ENCODE assay signal across 28 mouse cellular contexts in genomic region chr5:140025301-140025700, GRCm38 (mm10).
DNase-seq lines count a peak whose midpoint lies in the region; ATAC-seq lines count a peak whose summit lies in the region.
"Had no signal": no experiment of that assay in that cellular context is flagged by ENCODE, and none has a peak within 500 bp of the region (broad histone marks: within the 10 kb centered on the region; RNA-seq: fewer than 3 reads in every experiment).

No protein-coding gene starts in this region.

- no peak overlapping the region for H3K4me2 ChIP-seq in kidney, embryonic 15.5 days
- H3K4me2 ChIP-seq: embryonic facial prominence, embryonic 15.5 days; heart, embryonic 11.5 days; hindbrain, embryonic 12.5 days; intestine, embryonic 15.5 days; limb, embryonic 12.5 days; liver, embryonic 11.5 days; midbrain, embryonic 12.5 days; neural tube, embryonic 13.5 days had no signal

- no peak overlapping the region for H3K4me3 ChIP-seq in heart, embryonic 10.5 days
- H3K4me3 ChIP-seq in kidney, embryonic 15.5 days (replicated peaks): no peak overlapping the region
- H3K4me3 ChIP-seq: embryonic facial prominence, embryonic 10.5 days; embryonic facial prominence, embryonic 15.5 days; hindbrain, embryonic 12.5 days; intestine, embryonic 15.5 days; left cerebral cortex, adult 2 months; limb, embryonic 12.5 days; midbrain, embryonic 12.5 days; neural tube, embryonic 13.5 days had no signal

- no peak overlapping the region for H3K27ac ChIP-seq in heart, embryonic 10.5 days
- H3K27ac ChIP-seq in kidney, embryonic 15.5 days: no peak overlapping the region
- H3K27ac ChIP-seq: embryonic facial prominence, embryonic 15.5 days; hindbrain, embryonic 12.5 days; hindbrain, postnatal 0 days; intestine, embryonic 15.5 days; left cerebral cortex, adult 2 months; limb, embryonic 12.5 days; midbrain, embryonic 12.5 days; neural tube, embryonic 13.5 days had no signal

- no peaks in the 10 kb centered on the region for H3K36me3 ChIP-seq in heart, embryonic 10.5 days
- H3K36me3 ChIP-seq in kidney, embryonic 15.5 days: no peaks in the 10 kb centered on the region
- H3K36me3 ChIP-seq: embryonic facial prominence, embryonic 10.5 days; embryonic facial prominence, embryonic 15.5 days; hindbrain, embryonic 12.5 days; intestine, embryonic 15.5 days; midbrain, embryonic 12.5 days; neural tube, embryonic 13.5 days had no signal

- no peak overlapping the region for H3K9ac ChIP-seq in kidney, embryonic 15.5 days
- H3K9ac ChIP-seq: embryonic facial prominence, embryonic 15.5 days; hindbrain, embryonic 12.5 days; intestine, embryonic 15.5 days; limb, embryonic 12.5 days; liver, postnatal 0 days; midbrain, embryonic 12.5 days; neural tube, embryonic 13.5 days had no signal

- H3K27me3 ChIP-seq in heart, embryonic 10.5 days (ENCODE audit: insufficient read depth, poor library complexity, severe bottlenecking): 0 out of 2 replicates have a peak, but pooled peaks cover 6% of the 10 kb centered on the region
- H3K27me3 ChIP-seq in kidney, embryonic 15.5 days: no peaks in the 10 kb centered on the region
- H3K27me3 ChIP-seq: embryonic facial prominence, embryonic 15.5 days; hindbrain, embryonic 12.5 days; intestine, embryonic 15.5 days; limb, embryonic 12.5 days; midbrain, embryonic 12.5 days; neural tube, embryonic 13.5 days had no signal

- 97% methylated on average over 2 of the region's 2 CpGs for WGBS in heart, embryonic 10.5 days
- WGBS in kidney, embryonic 15.5 days: 98% methylated on average over 2 of the region's 2 CpGs

- no peak for ATAC-seq in kidney, embryonic 15.5 days (replicated peaks; ENCODE audit: low FRiP score)
- ATAC-seq: CD4-positive, CD25-positive, alpha-beta regulatory T cell, adult 4 months; forebrain, embryonic 14.5 days; hindbrain, postnatal 0 days; intestine, embryonic 15.5 days had no signal

- no peaks in the 10 kb centered on the region for H3K9me3 ChIP-seq in heart, embryonic 10.5 days
- no peaks in the 10 kb centered on the region for H3K9me3 ChIP-seq in kidney, embryonic 15.5 days (replicated peaks)
- H3K9me3 ChIP-seq: embryonic facial prominence, embryonic 10.5 days; embryonic facial prominence, embryonic 15.5 days; hindbrain, embryonic 12.5 days; intestine, embryonic 15.5 days; limb, embryonic 12.5 days; midbrain, embryonic 12.5 days; neural tube, embryonic 13.5 days had no signal

- H3K4me1 ChIP-seq in heart, embryonic 10.5 days: peaks cover 13% of the 10 kb centered on the region; the same call in 1 of the 2 replicates
- H3K4me1 ChIP-seq in kidney, embryonic 15.5 days: peaks cover 14% of the 10 kb centered on the region
- H3K4me1 ChIP-seq: embryonic facial prominence, embryonic 15.5 days had no signal

- peak; percentile 11 for DNase-seq in heart, adult 8-10 months (ENCODE audit: low spot score)
- no peak for DNase-seq in heart, embryonic 10.5 days (ENCODE audit: low spot score)
- peak; percentile 36 for DNase-seq in kidney, adult 9 months
- peak; percentile 79 for DNase-seq in adrenal gland, adult 8-10 months
- peak; percentile 72 to 82 for DNase-seq in adrenal gland, postnatal 36 days
- DNase-seq in layer of hippocampus, adult 8-10 months (ENCODE audit: low spot score in 2 of 2): no peak
- no peak for DNase-seq in B cell, adult 2 months
- DNase-seq: cerebellum, adult 8-10 months; cerebellum, postnatal 25 days; gastrocnemius, postnatal 14 days; heart, postnatal 36 days; liver, postnatal 0 days; lung, postnatal 36 days; thymus, postnatal 14 days had no signal

Comparison
In these comparisons a context has a peak if more than half of its experiments do, and no peak if none do; other contexts are left out.
1. DNase-seq: peak in heart, adult 8-10 months (single experiment), kidney, adult 9 months (single experiment), adrenal gland, adult 8-10 months (single experiment) and adrenal gland, postnatal 36 days (2 of 2); none in heart, embryonic 10.5 days (single experiment), layer of hippocampus, adult 8-10 months (0 of 2) and B cell, adult 2 months (0 of 2).